Mouse (Mus musculus) heart, postnatal 0 days (tissue): ENCODE results near the gene Trim67.

Source experiments
- CTCF ChIP-seq: IDR thresholded peaks from 2 replicates; pipeline ENCODE4 v1.5.1; 2016; ENCODE audit warnings: antibody characterized with exemption, control low read depth, low read depth
- EP300 ChIP-seq: IDR thresholded peaks from 2 replicates; pipeline ENCODE4 v1.6.1; 2016; ENCODE audit warnings: antibody characterized with exemption, low read depth

GRCm38 (mm10) chr8:124763061-124763460 lies 29.8 kb upstream of the Trim67 start:
- no peak for TF ChIP-seq EP300
- TF ChIP-seq CTCF, result no peak
